Mouse (Mus musculus) limb, embryonic 10.5 days (tissue): Measurements from ENCODE around the gene Ccr1. TPM values are rescaled to one million over a fixed set of nuclear protein-coding genes. Genes with fewer than 3 reads are reported as not detected.

Source experiments
- DNase-seq: peaks from one replicate; pipeline ENCODE4 v3.0.0-alpha.2; 2017; ENCODE audit warnings: low spot score
- H3K27ac ChIP-seq: fragments of 300-500 bp; sonication (generic); 2 replicates; pipeline ENCODE4 v1.5.1; 2016; ENCODE audit warnings: mild to moderate bottlenecking
- H3K27me3 ChIP-seq: fragments of 300-500 bp; sonication (generic); 2 replicates; pipeline ENCODE4 v1.6.1; 2016; ENCODE audit warnings: low read depth, mild to moderate bottlenecking; ENCODE audit not compliant: poor library complexity, severe bottlenecking
- H3K36me3 ChIP-seq: fragments of 300-500 bp; sonication (generic); 2 replicates; pipeline ENCODE4 v1.6.1; 2016; ENCODE audit warnings: mild to moderate bottlenecking, moderate library complexity
- H3K4me1 ChIP-seq: fragments of 300-500 bp; sonication (generic); 2 replicates; pipeline ENCODE4 v1.6.1; 2016
- H3K4me3 ChIP-seq: fragments of 300-500 bp; sonication (generic); 2 replicates; pipeline ENCODE4 v1.5.1; 2016; ENCODE audit warnings: mild to moderate bottlenecking, moderate library complexity
- H3K9me3 ChIP-seq: fragments of 300-500 bp; sonication (generic); replicated peaks from 2 replicates; pipeline ENCODE4 v1.6.1; 2016; ENCODE audit warnings: mild to moderate bottlenecking
- WGBS: fragments of 180-500 bp; shearing (Covaris S2); methylation state at CpG from one replicate; pipeline ENCODE4 v1.1.7; 2016; 5-methylcytosine and 5-hydroxymethylcytosine counted together
- polyA plus RNA-seq: library from polyadenylated mRNA; unstranded; fragments of >200 nt; fragmentation: Nextera tagmentation; extraction: Ambion mirVana; gene quantifications from 2 replicates; pipeline ENCODE4 v1.2.1, GENCODE M21; 2016

The Ccr1 gene
- polyA plus RNA-seq, 1 experiment from 2014 or later: 0.61 TPM

GRCm38 (mm10) chr9:123942025-123942424 lies 26.5 kb downstream of the Ccr1 start:
- 87% methylated on average over 3 of the region's 3 CpGs for WGBS
- Histone ChIP-seq H3K36me3 (no peaks in the 10 kb centered on the region), H3K27ac (no peak overlapping the region), H3K27me3 (no peaks in the 10 kb centered on the region), H3K4me3 (no peak overlapping the region), H3K4me1 (no peaks in the 10 kb centered on the region), H3K9me3 (no peaks in the 10 kb centered on the region)
- DNase-seq: no peak

GRCm38 (mm10) chr9:123941316-123941715 lies 27.2 kb downstream of the Ccr1 start:
- no peaks in the 10 kb centered on the region for H3K36me3 ChIP-seq
- no peaks in the 10 kb centered on the region for H3K9me3 ChIP-seq
- 88% methylated on average over 2 of the region's 2 CpGs for WGBS
- no peaks in the 10 kb centered on the region for H3K4me1 ChIP-seq
- H3K27ac ChIP-seq: no peak overlapping the region
- DNase-seq: no peak
- H3K27me3 ChIP-seq: no peaks in the 10 kb centered on the region
- H3K4me3 ChIP-seq: no peak overlapping the region

- no peak overlapping the region for H3K27ac ChIP-seq
- H3K27me3 ChIP-seq: no peaks in the 10 kb centered on the region
- no peaks in the 10 kb centered on the region for H3K4me1 ChIP-seq
- no peaks in the 10 kb centered on the region for H3K9me3 ChIP-seq
- no peak overlapping the region for H3K4me3 ChIP-seq
- H3K36me3 ChIP-seq: no peaks in the 10 kb centered on the region
- no peak for DNase-seq
Measured at GRCm38 (mm10) chr9:123940628-123941027, 27.9 kb downstream of the Ccr1 start.

- DNase-seq: no peak
- no peaks in the 10 kb centered on the region for H3K9me3 ChIP-seq
- H3K27ac ChIP-seq: no peak overlapping the region
- WGBS: 80% methylated on average over 1 of the region's 1 CpGs
- H3K4me1 ChIP-seq: no peaks in the 10 kb centered on the region
- no peaks in the 10 kb centered on the region for H3K36me3 ChIP-seq
- H3K27me3 ChIP-seq: no peaks in the 10 kb centered on the region
- no peak overlapping the region for H3K4me3 ChIP-seq
Measured at GRCm38 (mm10) chr9:123940168-123940567, 28.3 kb downstream of the Ccr1 start.

- H3K36me3 ChIP-seq: no peaks in the 10 kb centered on the region
- no peak overlapping the region for H3K27ac ChIP-seq
- H3K4me3 ChIP-seq: no peak overlapping the region
- H3K4me1 ChIP-seq: no peaks in the 10 kb centered on the region
- H3K9me3 ChIP-seq: no peaks in the 10 kb centered on the region
- DNase-seq: no peak
- 97% methylated on average over 2 of the region's 2 CpGs for WGBS
- H3K27me3 ChIP-seq: no peaks in the 10 kb centered on the region
Measured at GRCm38 (mm10) chr9:123937989-123938388, 30.5 kb downstream of the Ccr1 start.

GRCm38 (mm10) chr9:123936604-123937280 lies 31.8 kb downstream of the Ccr1 start:
- WGBS: 86% methylated on average over 9 of the region's 9 CpGs
- no peaks in the 10 kb centered on the region for H3K36me3 ChIP-seq
- no peak overlapping the region for H3K4me3 ChIP-seq
- H3K27me3 ChIP-seq: no peaks in the 10 kb centered on the region
- no peaks in the 10 kb centered on the region for H3K4me1 ChIP-seq
- no peak for DNase-seq
- no peaks in the 10 kb centered on the region for H3K9me3 ChIP-seq
- H3K27ac ChIP-seq: no peak overlapping the region

GRCm38 (mm10) chr9:123935776-123936175 lies 32.7 kb downstream of the Ccr1 start:
- no peaks in the 10 kb centered on the region for H3K36me3 ChIP-seq
- no peak overlapping the region for H3K27ac ChIP-seq
- no peak for DNase-seq
- H3K9me3 ChIP-seq: no peaks in the 10 kb centered on the region
- no peaks in the 10 kb centered on the region for H3K27me3 ChIP-seq
- WGBS: 92% methylated on average over 5 of the region's 5 CpGs
- no peak overlapping the region for H3K4me3 ChIP-seq
- no peaks in the 10 kb centered on the region for H3K4me1 ChIP-seq

- WGBS: 96% methylated on average over 6 of the region's 6 CpGs
- no peak for DNase-seq
- no peaks in the 10 kb centered on the region for H3K4me1 ChIP-seq
Measured at GRCm38 (mm10) chr9:123935346-123935745, 33.1 kb downstream of the Ccr1 start.

GRCm38 (mm10) chr9:123933716-123934445 lies 34.6 kb downstream of the Ccr1 start:
- Histone ChIP-seq H3K36me3 (no peaks in the 10 kb centered on the region), H3K9me3 (no peaks in the 10 kb centered on the region), H3K27ac (no peak overlapping the region), H3K4me3 (no peak overlapping the region), H3K4me1 (peaks cover 2% of the 10 kb centered on the region; the same call in 1 of the 2 replicates), H3K27me3 (no peaks in the 10 kb centered on the region)
- DNase-seq: no peak
- 94% methylated on average over 5 of the region's 5 CpGs for WGBS

More at GRCm38 (mm10) chr9:123935346-123935745, 33.1 kb downstream of the Ccr1 start:
- Histone ChIP-seq H3K36me3 (no peaks in the 10 kb centered on the region), H3K27me3 (no peaks in the 10 kb centered on the region), H3K4me3 (no peak overlapping the region), H3K27ac (no peak overlapping the region), H3K9me3 (no peaks in the 10 kb centered on the region)

GRCm38 (mm10) chr9:123932911-123933675 lies 35.4 kb downstream of the Ccr1 start:
- H3K27me3 ChIP-seq: no peaks in the 10 kb centered on the region
- H3K9me3 ChIP-seq: no peaks in the 10 kb centered on the region
- peaks cover 10% of the 10 kb centered on the region for H3K4me1 ChIP-seq
- WGBS: 93% methylated on average over 19 of the region's 19 CpGs
- no peak overlapping the region for H3K27ac ChIP-seq
- no peak for DNase-seq
- H3K4me3 ChIP-seq: no peak overlapping the region
- no peaks in the 10 kb centered on the region for H3K36me3 ChIP-seq

- H3K27ac ChIP-seq: no peak overlapping the region
- 71% methylated on average over 6 of the region's 6 CpGs for WGBS
- H3K36me3 ChIP-seq: no peaks in the 10 kb centered on the region
- H3K9me3 ChIP-seq: no peaks in the 10 kb centered on the region
- peaks cover 21% of the 10 kb centered on the region for H3K4me1 ChIP-seq
- H3K4me3 ChIP-seq: no peak overlapping the region
- no peaks in the 10 kb centered on the region for H3K27me3 ChIP-seq
- DNase-seq: no peak
Measured at GRCm38 (mm10) chr9:123931761-123932700, 36.5 kb downstream of the Ccr1 start.

- Histone ChIP-seq H3K27me3 (no peaks in the 10 kb centered on the region), H3K36me3 (no peaks in the 10 kb centered on the region), H3K9me3 (no peaks in the 10 kb centered on the region), H3K27ac (no peak overlapping the region), H3K4me1 (peaks cover 21% of the 10 kb centered on the region), H3K4me3 (no peak overlapping the region)
- DNase-seq: no peak
- WGBS: 95% methylated on average over 3 of the region's 3 CpGs
Measured at GRCm38 (mm10) chr9:123930926-123931325, 37.6 kb downstream of the Ccr1 start.
